Mouse (Mus musculus): Measurements from ENCODE around the gene Camta1.

GRCm38 (mm10) chr4:151194030-151194714, 667.5 kb downstream of the Camta1 start:
- no peak for TF ChIP-seq GATA1 (IDR thresholded peaks at IDR 0.05; ENCODE audit: borderline replicate concordance, low read length)
- no peak for TF ChIP-seq FLI1 (IDR thresholded peaks at IDR 0.05; ENCODE audit: low read length)
